Mouse (Mus musculus) lung, postnatal 36 days (tissue): ENCODE results near the gene Slc22a17.

Source experiments
- DNase-seq: peaks from one replicate; pipeline ENCODE4 v3.0.0; 2022; ENCODE audit warnings: mixed read lengths

Gene Slc22a17

GRCm38 (mm10) chr14:54856703-54857102 lies 56.2 kb downstream of the Slc22a17 start:
- DNase-seq = no peak
